Mouse (Mus musculus) kidney, adult 2 months (tissue): Measurements from ENCODE around the gene Olfr1120.
"Not testable (repeated sequence)": the region's sequence is repeated elsewhere in the genome, so short reads cannot be mapped to it uniquely, and the experiment has no call there.

Source experiments
- CTCF ChIP-seq: fragments of 200-500 bp; conservative IDR thresholded peaks from 2 replicates; pipeline ENCODE4 v1.5.1; 2011; ENCODE audit warnings: low read depth, mild to moderate bottlenecking, control low read depth, low read length, moderate library complexity, mixed read lengths; ENCODE audit not compliant: insufficient read depth, insufficient read length
- POLR2A ChIP-seq: fragments of 200-500 bp; IDR thresholded peaks from one replicate; pipeline ENCODE4 v1.6.1; 2011; ENCODE audit warnings: low read depth, low read length, control low read depth

DNA sequence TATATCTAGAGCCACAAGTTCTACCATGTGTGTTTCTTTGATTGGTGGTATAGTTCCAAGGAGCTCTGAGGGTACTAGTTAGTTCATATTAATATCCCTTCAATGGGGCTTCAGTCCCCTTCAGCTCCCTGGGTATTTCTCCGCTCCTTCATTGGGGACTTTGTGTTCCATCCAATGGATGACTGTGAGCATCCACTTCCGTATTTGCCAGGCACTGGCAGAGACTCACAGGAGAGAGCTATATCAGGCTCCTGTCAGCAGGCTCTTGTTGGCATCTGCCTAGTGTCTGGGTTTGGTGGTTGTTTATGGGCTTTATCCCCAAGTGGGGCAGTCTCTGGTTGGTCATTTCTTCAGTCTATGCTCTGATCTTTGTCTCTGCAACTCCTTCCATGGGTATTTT is 5.5 kb downstream of the Olfr1120 start:
- not testable (repeated sequence) for TF ChIP-seq POLR2A, CTCF
